Mouse (Mus musculus): Measurements from ENCODE around the gene Ece1.

- no peak for TF ChIP-seq CTCF (IDR thresholded peaks at IDR 0.05; ENCODE audit: control insufficient read depth, insufficient read depth, insufficient replicate concordance, low read depth, low read length)
- TF ChIP-seq POLR2A (IDR thresholded peaks at IDR 0.05; ENCODE audit: control insufficient read depth, low read depth, low read length): no peak
Measured at GRCm38 (mm10) chr4:137818341-137818740, 43.7 kb upstream of the Ece1 start.

Measured in testis, adult 2 months (tissue).